Mouse (Mus musculus): Measurements from ENCODE around the gene Ubap1. TPM values are rescaled to one million over a fixed set of nuclear protein-coding genes. Genes with fewer than 3 reads are reported as not detected.
A peak's percentile ranks its signal among the peaks of the same experiment; 100 is the strongest.

Ubap1 gene
- polyA plus RNA-seq, 1 experiment from 2014 or later = 52.6 TPM

- Histone ChIP-seq H3K4me1 (ENCODE audit: control insufficient read depth, insufficient read depth, low read length) (peaks cover 5% of the 10 kb centered on the region; the same call in 1 of the 2 replicates), H3K27ac (ENCODE audit: low read depth, low read length) (no peak overlapping the region), H3K27me3 (ENCODE audit: control insufficient read depth, insufficient read depth, low read length) (no peaks in the 10 kb centered on the region), H3K4me2 (peak overlapping the region; percentile 66), H3K9me3 (replicated peaks; ENCODE audit: control insufficient read depth, low read length) (no peaks in the 10 kb centered on the region), H3K4me3 (ENCODE audit: low read depth, low read length) (peak overlapping the region; percentile 10; the same call in 1 of the 2 replicates), H3K9ac (ENCODE audit: low read depth, low read length) (no peak overlapping the region), H3K36me3 (ENCODE audit: control insufficient read depth, insufficient read depth, low read length) (peaks cover 2% of the 10 kb centered on the region; the same call in 1 of the 2 replicates)
- 41% methylated on average over 4 of the region's 5 CpGs for WGBS (ENCODE audit: insufficient replicate concordance)
- no peak for ATAC-seq (replicated peaks; ENCODE audit: insufficient number of reproducible peaks, low FRiP score, low TSS enrichment)
Observed at GRCm38 (mm10) chr4:41347839-41348238, 957 bp upstream of the Ubap1 start.

DNA sequence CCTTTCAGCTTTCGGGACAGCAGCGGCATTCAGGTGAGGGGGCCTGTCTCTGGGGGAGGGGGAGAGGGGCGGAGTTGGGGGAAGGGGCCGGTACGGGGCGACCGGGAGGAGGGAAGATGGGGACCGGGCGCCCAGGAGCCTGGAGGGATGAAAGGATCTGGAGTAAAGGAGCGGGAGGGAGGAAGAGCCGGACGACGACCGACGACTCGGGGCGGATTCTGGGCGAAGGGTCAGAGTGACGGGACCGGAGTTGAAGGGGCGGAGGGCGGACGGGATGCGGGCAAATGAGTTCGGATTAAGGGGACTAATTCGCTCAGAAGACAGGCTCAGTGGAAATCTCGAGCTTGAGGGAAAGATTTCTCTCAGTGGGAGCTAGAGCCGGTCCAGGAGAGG lies 399 bp downstream of the Ubap1 start:
- no peak; the same call in 1 of the 2 replicates for ATAC-seq (replicated peaks; ENCODE audit: insufficient number of reproducible peaks, low FRiP score, low TSS enrichment)
- H3K27ac ChIP-seq (ENCODE audit: low read depth, low read length) = peak overlapping the region; percentile 93
- peak overlapping the region; percentile 92 for H3K9ac ChIP-seq (ENCODE audit: low read depth, low read length)
- 0% methylated on average over 28 of the region's 28 CpGs for WGBS (ENCODE audit: insufficient replicate concordance)
- no peaks in the 10 kb centered on the region for H3K9me3 ChIP-seq (replicated peaks; ENCODE audit: control insufficient read depth, low read length)
- no peaks in the 10 kb centered on the region for H3K27me3 ChIP-seq (ENCODE audit: control insufficient read depth, insufficient read depth, low read length)
- H3K4me1 ChIP-seq (ENCODE audit: control insufficient read depth, insufficient read depth, low read length) = peaks cover 5% of the 10 kb centered on the region; the same call in 1 of the 2 replicates
- H3K36me3 ChIP-seq (ENCODE audit: control insufficient read depth, insufficient read depth, low read length) = peaks cover 2% of the 10 kb centered on the region; the same call in 1 of the 2 replicates
- H3K4me2 ChIP-seq = peak overlapping the region; percentile 66
- peak overlapping the region; percentile 86 for H3K4me3 ChIP-seq (ENCODE audit: low read depth, low read length)

- Histone ChIP-seq H3K9ac (ENCODE audit: low read depth, low read length) (no peak overlapping the region), H3K4me1 (ENCODE audit: control insufficient read depth, insufficient read depth, low read length) (peaks cover 5% of the 10 kb centered on the region; the same call in 1 of the 2 replicates), H3K4me3 (ENCODE audit: low read depth, low read length) (no peak overlapping the region), H3K27me3 (ENCODE audit: control insufficient read depth, insufficient read depth, low read length) (no peaks in the 10 kb centered on the region), H3K27ac (ENCODE audit: low read depth, low read length) (no peak overlapping the region), H3K36me3 (ENCODE audit: control insufficient read depth, insufficient read depth, low read length) (peaks cover 6% of the 10 kb centered on the region; the same call in 1 of the 2 replicates), H3K9me3 (replicated peaks; ENCODE audit: control insufficient read depth, low read length) (no peaks in the 10 kb centered on the region), H3K4me2 (no peak overlapping the region)
- WGBS (ENCODE audit: insufficient replicate concordance) = 86% methylated on average over 4 of the region's 4 CpGs
- ATAC-seq (replicated peaks; ENCODE audit: insufficient number of reproducible peaks, low FRiP score, low TSS enrichment) = no peak
Observed at GRCm38 (mm10) chr4:41352758-41353157, 4.0 kb downstream of the Ubap1 start.

GRCm38 (mm10) chr4:41353265-41353664 lies 4.5 kb downstream of the Ubap1 start:
- no peaks in the 10 kb centered on the region for H3K27me3 ChIP-seq (ENCODE audit: control insufficient read depth, insufficient read depth, low read length)
- ATAC-seq (replicated peaks; ENCODE audit: insufficient number of reproducible peaks, low FRiP score, low TSS enrichment) = no peak
- 93% methylated on average over 1 of the region's 1 CpGs for WGBS (ENCODE audit: insufficient replicate concordance)
- H3K9ac ChIP-seq (ENCODE audit: low read depth, low read length) = no peak overlapping the region
- peaks cover 6% of the 10 kb centered on the region; the same call in 1 of the 2 replicates for H3K36me3 ChIP-seq (ENCODE audit: control insufficient read depth, insufficient read depth, low read length)
- no peak overlapping the region for H3K4me2 ChIP-seq
- H3K4me1 ChIP-seq (ENCODE audit: control insufficient read depth, insufficient read depth, low read length) = peaks cover 5% of the 10 kb centered on the region; the same call in 1 of the 2 replicates
- H3K4me3 ChIP-seq (ENCODE audit: low read depth, low read length) = no peak overlapping the region
- H3K27ac ChIP-seq (ENCODE audit: low read depth, low read length) = no peak overlapping the region
- no peaks in the 10 kb centered on the region for H3K9me3 ChIP-seq (replicated peaks; ENCODE audit: control insufficient read depth, low read length)

- no peak for ATAC-seq (replicated peaks; ENCODE audit: insufficient number of reproducible peaks, low FRiP score, low TSS enrichment)
- H3K27me3 ChIP-seq (ENCODE audit: control insufficient read depth, insufficient read depth, low read length) = no peaks in the 10 kb centered on the region
- H3K4me3 ChIP-seq (ENCODE audit: low read depth, low read length) = no peak overlapping the region
- H3K4me1 ChIP-seq (ENCODE audit: control insufficient read depth, insufficient read depth, low read length) = no peaks in the 10 kb centered on the region; the same call in 1 of the 2 replicates
- H3K4me2 ChIP-seq = no peak overlapping the region
- H3K36me3 ChIP-seq (ENCODE audit: control insufficient read depth, insufficient read depth, low read length) = peaks cover 7% of the 10 kb centered on the region; the same call in 1 of the 2 replicates
- no peak overlapping the region for H3K9ac ChIP-seq (ENCODE audit: low read depth, low read length)
- H3K9me3 ChIP-seq (replicated peaks; ENCODE audit: control insufficient read depth, low read length) = no peaks in the 10 kb centered on the region
- 83% methylated on average over 2 of the region's 2 CpGs for WGBS (ENCODE audit: insufficient replicate concordance)
- H3K27ac ChIP-seq (ENCODE audit: low read depth, low read length) = no peak overlapping the region
Observed at GRCm38 (mm10) chr4:41357154-41357553, 8.4 kb downstream of the Ubap1 start.

GRCm38 (mm10) chr4:41358669-41359068 lies 9.9 kb downstream of the Ubap1 start:
- no peaks in the 10 kb centered on the region for H3K9me3 ChIP-seq (replicated peaks; ENCODE audit: control insufficient read depth, low read length)
- no peak overlapping the region for H3K9ac ChIP-seq (ENCODE audit: low read depth, low read length)
- H3K4me1 ChIP-seq (ENCODE audit: control insufficient read depth, insufficient read depth, low read length) = no peaks in the 10 kb centered on the region; the same call in 1 of the 2 replicates
- H3K27me3 ChIP-seq (ENCODE audit: control insufficient read depth, insufficient read depth, low read length) = no peaks in the 10 kb centered on the region
- H3K36me3 ChIP-seq (ENCODE audit: control insufficient read depth, insufficient read depth, low read length) = peaks cover 7% of the 10 kb centered on the region; the same call in 1 of the 2 replicates
- H3K27ac ChIP-seq (ENCODE audit: low read depth, low read length) = no peak overlapping the region
- no peak for ATAC-seq (replicated peaks; ENCODE audit: insufficient number of reproducible peaks, low FRiP score, low TSS enrichment)
- H3K4me2 ChIP-seq = no peak overlapping the region
- 92% methylated on average over 2 of the region's 2 CpGs for WGBS (ENCODE audit: insufficient replicate concordance)
- H3K4me3 ChIP-seq (ENCODE audit: low read depth, low read length) = no peak overlapping the region

GRCm38 (mm10) chr4:41359358-41359757 lies 10.6 kb downstream of the Ubap1 start:
- Histone ChIP-seq H3K27me3 (ENCODE audit: control insufficient read depth, insufficient read depth, low read length) (no peaks in the 10 kb centered on the region), H3K4me2 (no peak overlapping the region), H3K9me3 (replicated peaks; ENCODE audit: control insufficient read depth, low read length) (no peaks in the 10 kb centered on the region), H3K27ac (ENCODE audit: low read depth, low read length) (no peak overlapping the region), H3K9ac (ENCODE audit: low read depth, low read length) (no peak overlapping the region), H3K36me3 (ENCODE audit: control insufficient read depth, insufficient read depth, low read length) (peaks cover 7% of the 10 kb centered on the region; the same call in 1 of the 2 replicates), H3K4me3 (ENCODE audit: low read depth, low read length) (no peak overlapping the region), H3K4me1 (ENCODE audit: control insufficient read depth, insufficient read depth, low read length) (no peaks in the 10 kb centered on the region; the same call in 1 of the 2 replicates)
- no peak for ATAC-seq (replicated peaks; ENCODE audit: insufficient number of reproducible peaks, low FRiP score, low TSS enrichment)
- WGBS (ENCODE audit: insufficient replicate concordance) = 93% methylated on average over 7 of the region's 7 CpGs

DNA sequence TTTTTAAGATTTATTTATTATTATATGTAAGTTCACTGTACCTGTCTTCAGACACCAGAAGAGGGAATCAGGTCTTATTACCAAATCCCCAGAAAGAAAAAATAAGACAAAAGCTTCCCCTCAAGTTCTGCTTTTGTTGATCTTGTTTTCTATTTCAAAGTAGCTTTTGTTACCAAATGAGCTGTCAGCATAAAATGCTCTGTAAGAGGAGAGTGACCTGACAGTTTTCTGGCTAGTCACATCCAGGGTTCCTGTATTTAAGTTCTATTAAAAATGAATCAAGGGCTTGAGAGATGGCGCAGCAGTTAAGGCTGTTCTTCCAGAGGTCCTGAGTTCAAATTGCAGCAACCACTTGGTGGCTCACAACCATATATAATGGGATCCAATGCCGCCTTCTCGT lies 12.3 kb downstream of the Ubap1 start:
- 96% methylated on average over 3 of the region's 3 CpGs for WGBS (ENCODE audit: insufficient replicate concordance)
- Histone ChIP-seq H3K9me3 (replicated peaks; ENCODE audit: control insufficient read depth, low read length) (no peaks in the 10 kb centered on the region), H3K4me2 (no peak overlapping the region), H3K36me3 (ENCODE audit: control insufficient read depth, insufficient read depth, low read length) (peaks cover 2% of the 10 kb centered on the region; the same call in 1 of the 2 replicates), H3K27ac (ENCODE audit: low read depth, low read length) (no peak overlapping the region), H3K4me1 (ENCODE audit: control insufficient read depth, insufficient read depth, low read length) (no peaks in the 10 kb centered on the region; the same call in 1 of the 2 replicates), H3K9ac (ENCODE audit: low read depth, low read length) (no peak overlapping the region), H3K27me3 (ENCODE audit: control insufficient read depth, insufficient read depth, low read length) (no peaks in the 10 kb centered on the region), H3K4me3 (ENCODE audit: low read depth, low read length) (no peak overlapping the region)
- no peak for ATAC-seq (replicated peaks; ENCODE audit: insufficient number of reproducible peaks, low FRiP score, low TSS enrichment)

DNA sequence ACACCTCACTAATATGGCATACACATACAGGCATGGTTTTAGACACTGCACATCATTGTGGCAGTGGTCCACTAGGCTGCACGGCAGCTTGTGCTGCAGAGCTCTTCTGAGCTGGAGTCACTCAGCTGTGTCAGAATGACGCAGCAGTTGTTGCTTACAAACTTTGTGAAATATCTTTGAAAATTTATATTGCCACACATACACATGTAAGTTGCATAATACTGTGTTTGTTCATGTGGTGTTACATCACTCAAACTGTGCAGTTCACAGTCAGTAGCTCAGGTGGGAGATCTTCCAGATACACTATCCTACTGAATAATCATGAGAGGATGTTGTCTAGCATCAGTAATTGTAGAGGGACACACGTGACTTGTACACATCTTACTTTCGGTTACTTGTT lies 19.4 kb downstream of the Ubap1 start:
- Histone ChIP-seq H3K4me1 (ENCODE audit: control insufficient read depth, insufficient read depth, low read length) (no peaks in the 10 kb centered on the region), H3K9me3 (replicated peaks; ENCODE audit: control insufficient read depth, low read length) (no peaks in the 10 kb centered on the region), H3K27me3 (ENCODE audit: control insufficient read depth, insufficient read depth, low read length) (no peaks in the 10 kb centered on the region), H3K4me3 (ENCODE audit: low read depth, low read length) (no peak overlapping the region), H3K36me3 (ENCODE audit: control insufficient read depth, insufficient read depth, low read length) (no peaks in the 10 kb centered on the region), H3K27ac (ENCODE audit: low read depth, low read length) (no peak overlapping the region), H3K9ac (ENCODE audit: low read depth, low read length) (no peak overlapping the region), H3K4me2 (no peak overlapping the region)
- no peak for ATAC-seq (replicated peaks; ENCODE audit: insufficient number of reproducible peaks, low FRiP score, low TSS enrichment)
- 90% methylated on average over 4 of the region's 4 CpGs for WGBS (ENCODE audit: insufficient replicate concordance)

Measured in heart, embryonic 11.5 days (tissue).